Comparison of ENCODE assay signal across 8 mouse cellular contexts in genomic region chr4:87086933-87087577, GRCm38 (mm10).
DNase-seq lines count a peak whose midpoint lies in the region.

No protein-coding gene starts in this region.

- H3K4me3 ChIP-seq in limb, embryonic 10.5 days, result no peak overlapping the region

- peak overlapping the region; percentile 62; the same call in 1 of the 2 replicates for H3K27ac ChIP-seq in limb, embryonic 10.5 days

- DNase-seq in adrenal gland, adult (ENCODE audit: inconsistent age in 2 of 2, low spot score in 1 of 2), result peak; percentile 10 to 43
- no peak for DNase-seq in adrenal gland, postnatal 4 days (ENCODE audit: low spot score in 2 of 2)
- peak; percentile 71 for DNase-seq in 3T3-L1 (ENCODE audit: low read depth, low spot score)
- peak; percentile 37 for DNase-seq in forelimb bud, embryonic 11.5 days (ENCODE audit: low read depth, low spot score)
- peak; percentile 36 for DNase-seq in limb, embryonic 10.5 days (ENCODE audit: low spot score)
- no peak for DNase-seq in spleen, postnatal 4 days (ENCODE audit: low spot score in 2 of 2)
- DNase-seq in c-Kit-positive CD71-positive TER-119-positive erythroid progenitor cells, embryonic 14.5 days (ENCODE audit: low spot score), result no peak
- no peak for DNase-seq in thymus, postnatal 14 days

- 49% methylated on average over 11 of the region's 11 CpGs for WGBS in limb, embryonic 10.5 days

- no peaks in the 10 kb centered on the region for H3K36me3 ChIP-seq in limb, embryonic 10.5 days

- no peaks in the 10 kb centered on the region for H3K27me3 ChIP-seq in limb, embryonic 10.5 days (ENCODE audit: low read depth, poor library complexity, severe bottlenecking)

- H3K9me3 ChIP-seq in limb, embryonic 10.5 days (replicated peaks), result no peaks in the 10 kb centered on the region

- H3K4me1 ChIP-seq in limb, embryonic 10.5 days, result peaks cover 10% of the 10 kb centered on the region

Comparison
In these comparisons a context has a peak if more than half of its experiments do, and no peak if none do; other contexts are left out.
1. DNase-seq: peak in adrenal gland, adult (2 of 2), 3T3-L1 (single experiment), forelimb bud, embryonic 11.5 days (single experiment) and limb, embryonic 10.5 days (single experiment); none in adrenal gland, postnatal 4 days (0 of 2), spleen, postnatal 4 days (0 of 2), c-Kit-positive CD71-positive TER-119-positive erythroid progenitor cells, embryonic 14.5 days (single experiment) and thymus, postnatal 14 days (single experiment).